Mouse (Mus musculus) cerebellum, postnatal 14 days (tissue): ENCODE measurements around the gene Hapln2.

Experiments
- DNase-seq, 2 experiments: peaks; one replicate each; pipeline ENCODE4 v3.0.0; 2021; ENCODE audit warnings: mixed read lengths in 2 of 2

Hapln2 gene

DNA sequence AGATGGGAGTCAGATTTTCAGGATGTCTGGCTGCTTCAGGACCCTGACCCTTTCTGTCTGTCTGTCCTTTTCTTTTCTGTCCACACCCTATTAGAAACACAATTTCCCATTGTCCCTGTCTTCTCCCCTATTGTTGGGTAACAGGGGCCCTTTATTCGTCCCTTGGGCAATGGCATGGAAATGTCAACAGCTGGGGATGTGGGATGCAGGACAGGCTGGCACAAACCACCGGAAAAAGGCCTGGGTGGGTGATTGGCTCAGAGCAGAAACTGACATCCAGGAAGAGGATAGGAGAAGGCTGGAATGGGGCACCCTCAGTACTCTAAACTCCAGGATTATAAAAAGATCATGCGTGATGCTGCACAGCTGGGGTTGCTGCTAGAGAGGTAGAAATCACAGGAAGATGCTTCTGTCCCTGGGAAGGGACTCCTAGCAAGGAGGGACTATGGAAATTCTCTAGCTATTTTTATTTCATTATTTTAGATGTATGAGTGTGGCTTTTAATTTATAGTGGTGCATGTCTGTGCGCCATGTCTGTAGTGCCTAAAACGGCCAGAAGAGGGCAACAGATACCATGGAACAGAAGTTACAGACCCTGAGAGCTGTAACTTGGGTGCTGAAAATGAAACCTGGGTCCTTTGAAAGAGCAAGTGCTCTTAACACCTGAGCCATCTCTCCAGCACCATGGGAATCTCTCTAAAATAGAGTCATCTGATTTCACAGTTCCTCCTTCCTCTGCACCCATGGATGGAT, at the start of gene Hapln2:
TSS of gene Hapln2 (minus strand) at position 150 of the 753 bp plus-strand sequence.
- peak in 1 of 2 experiments; percentile 20 for DNase-seq

DNA sequence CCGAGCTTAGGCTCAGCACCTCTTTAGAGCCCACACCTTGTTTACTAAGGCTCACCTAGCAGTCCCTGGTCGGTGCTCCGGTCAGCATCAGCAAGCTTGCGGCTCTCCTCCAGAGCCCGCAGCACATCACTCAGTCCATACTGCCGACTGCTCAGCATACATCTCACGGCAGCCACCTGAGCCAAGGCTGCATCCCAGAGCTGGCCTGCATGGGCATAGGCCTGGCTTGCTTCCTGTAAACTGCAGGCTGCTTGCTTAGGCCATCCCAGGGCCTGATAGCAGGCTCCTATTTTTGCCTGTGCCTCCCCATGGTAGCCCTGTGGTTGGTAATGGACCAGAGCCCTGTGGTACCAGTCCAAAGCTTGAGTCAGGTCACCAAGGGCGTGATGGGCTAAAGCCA, 47.4 kb upstream of the Hapln2 start:
- DNase-seq, result peak; percentile 32 to 59

DNA sequence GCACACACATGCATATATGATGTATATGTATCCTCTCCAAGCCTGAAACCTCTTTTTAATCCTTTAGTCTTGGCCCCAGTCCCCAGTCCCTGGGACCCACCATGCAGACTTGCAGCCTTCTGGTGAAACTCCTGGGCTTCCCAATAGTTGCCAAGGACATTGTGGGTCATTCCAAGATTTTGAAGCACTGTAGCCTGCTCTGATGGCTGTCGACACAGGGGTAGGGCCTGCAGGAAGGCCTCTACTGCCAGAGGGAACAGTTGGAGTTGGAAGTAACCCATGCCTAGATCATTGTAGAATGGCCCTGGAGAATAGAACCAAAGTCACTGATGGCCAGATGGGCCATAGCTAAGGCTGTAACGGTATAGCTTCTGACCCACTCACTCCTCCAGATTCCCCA, 47.0 kb upstream of the Hapln2 start:
- DNase-seq, result peak; percentile 39 to 65

DNA sequence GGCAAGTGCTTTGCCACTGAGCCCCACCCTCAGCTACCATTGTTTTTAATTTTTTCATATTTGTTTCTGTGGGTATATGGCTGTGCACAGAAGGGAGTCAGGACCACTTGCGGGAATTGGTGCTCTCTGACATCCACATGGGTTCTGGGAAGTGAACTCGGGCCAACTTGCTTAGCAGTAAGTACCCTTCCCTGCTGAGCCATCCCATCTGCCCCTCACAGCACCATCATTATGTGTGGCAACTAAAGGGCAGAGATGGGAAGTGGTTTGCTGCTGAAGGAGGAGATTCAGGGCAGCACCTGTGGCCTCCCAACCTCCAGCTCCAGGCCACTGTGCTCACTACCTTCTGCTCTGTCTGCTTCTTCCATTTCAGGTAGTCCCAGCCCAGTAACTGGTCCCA, 46.2 kb upstream of the Hapln2 start:
- peak; percentile 39 to 58 for DNase-seq

DNA sequence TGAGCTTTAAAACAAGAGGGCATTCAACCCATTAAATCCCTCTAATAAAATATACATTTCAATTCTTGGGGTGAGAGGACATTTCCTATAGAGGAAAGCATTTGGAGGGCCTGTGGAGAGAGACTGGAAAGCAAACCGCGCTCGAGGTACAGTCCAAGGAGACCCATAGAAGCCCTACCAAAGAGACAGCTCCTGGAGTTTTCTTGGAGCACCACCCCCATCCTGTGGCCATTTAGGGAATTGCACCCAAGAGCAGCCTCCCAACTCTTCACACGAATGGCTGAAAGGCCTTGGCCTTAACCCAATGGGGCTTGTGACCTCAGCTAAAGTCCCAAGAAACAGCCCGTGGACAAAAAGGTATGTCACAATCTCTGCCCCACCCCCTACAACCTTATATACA, 44.4 kb upstream of the Hapln2 start:
- peak; percentile 96 for DNase-seq

DNA sequence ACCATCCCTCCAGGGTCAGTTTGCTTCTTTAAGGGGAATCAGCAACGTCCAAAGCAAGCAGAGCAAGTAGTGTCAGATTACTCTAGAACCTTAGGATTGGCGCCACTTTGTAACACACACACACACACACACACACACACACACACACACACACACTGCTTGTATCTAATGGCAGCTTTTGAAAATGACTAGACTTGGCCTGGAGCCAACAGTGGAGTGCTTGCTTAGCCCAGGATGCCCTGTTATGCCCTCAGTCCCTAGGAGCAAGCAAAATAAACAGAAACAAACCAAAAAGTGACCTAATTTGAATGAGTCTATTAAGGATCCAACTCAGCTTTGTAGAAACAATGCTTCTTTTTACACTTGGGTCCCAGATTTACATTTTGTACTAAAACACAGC, 41.0 kb upstream of the Hapln2 start:
- DNase-seq, result no peak

DNA sequence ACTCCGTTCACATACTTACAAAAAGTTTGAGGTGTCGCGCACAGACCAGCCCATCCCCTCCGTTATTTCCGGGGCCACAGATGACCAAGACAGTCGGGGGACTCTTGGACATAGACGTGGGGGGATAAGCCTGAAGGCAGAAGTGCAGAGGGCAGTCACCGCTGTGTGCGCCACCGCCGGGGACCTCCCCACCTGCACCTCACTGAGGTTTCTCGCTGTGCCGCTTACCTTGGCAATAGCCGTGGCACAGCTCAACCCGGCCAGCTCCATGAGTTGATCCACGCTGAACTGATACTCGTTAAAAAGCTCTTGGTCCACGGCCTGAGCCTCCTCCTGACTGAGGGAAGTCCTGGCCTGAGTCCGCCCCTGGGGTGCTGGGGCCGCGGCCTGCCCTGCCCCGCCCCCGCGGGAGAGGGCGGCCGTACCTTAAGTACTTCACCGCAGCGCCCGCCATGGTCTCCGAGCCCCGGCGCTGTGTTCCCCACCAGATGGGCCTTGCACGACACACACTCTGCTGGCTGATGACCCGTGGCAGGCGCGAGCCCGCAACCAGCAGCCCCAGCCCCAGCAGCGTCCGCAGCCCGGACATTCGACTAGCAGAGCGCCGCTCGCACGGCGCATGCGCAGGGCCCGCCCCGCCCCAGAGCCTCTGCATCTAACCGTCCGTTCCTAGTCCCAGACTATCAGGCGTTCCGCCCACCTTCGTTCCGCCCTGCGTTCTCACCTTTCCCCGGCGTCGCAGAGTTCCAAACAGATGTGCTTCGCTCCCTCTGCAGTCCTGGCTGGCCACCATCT, 30.7 kb upstream of the Hapln2 start, which contains the start of gene Naxe:
TSS of gene Naxe (minus strand) at position 594 of the 795 bp plus-strand sequence.
- peak; percentile 88 to 90 for DNase-seq

DNA sequence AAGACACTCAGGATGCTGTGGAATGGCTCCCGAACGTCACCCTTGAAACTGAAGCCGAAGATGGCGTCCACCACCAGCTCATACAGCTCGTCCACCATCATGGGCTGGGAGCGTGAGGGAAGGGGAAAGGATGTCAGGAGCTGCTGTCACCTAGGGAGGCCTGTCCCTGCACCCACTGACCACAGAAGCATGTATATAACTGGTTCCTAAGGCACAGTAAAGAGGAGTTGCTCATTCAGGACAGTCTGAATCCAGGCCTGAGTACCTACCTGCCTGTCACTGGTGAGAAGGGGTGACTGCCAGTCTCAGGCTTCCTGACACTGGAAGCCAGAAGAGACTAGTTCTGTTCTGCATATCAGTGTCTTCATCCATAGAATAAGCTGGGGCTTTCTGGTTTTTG, 29.6 kb upstream of the Hapln2 start:
- DNase-seq, result no peak

DNA sequence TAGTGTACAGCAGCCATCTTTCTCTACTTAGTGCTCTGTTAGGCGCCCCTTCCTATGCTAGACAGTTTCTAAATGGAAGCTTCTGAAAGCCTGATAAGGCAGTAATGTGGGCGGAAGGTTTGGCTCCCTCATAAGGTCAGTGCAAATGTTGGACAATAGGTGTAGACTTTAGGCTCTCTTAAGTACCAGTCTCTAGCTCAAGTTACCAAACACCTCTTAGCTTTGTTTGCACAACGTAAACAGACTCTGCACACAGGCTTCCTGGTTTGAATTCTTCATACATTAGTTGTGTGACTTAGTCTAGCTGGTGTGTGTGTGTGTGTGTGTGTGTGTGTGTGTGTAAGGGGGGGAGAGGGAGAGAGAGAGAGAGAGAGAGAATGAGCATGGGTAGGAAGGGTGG, 22.1 kb upstream of the Hapln2 start:
- no peak for DNase-seq

DNA sequence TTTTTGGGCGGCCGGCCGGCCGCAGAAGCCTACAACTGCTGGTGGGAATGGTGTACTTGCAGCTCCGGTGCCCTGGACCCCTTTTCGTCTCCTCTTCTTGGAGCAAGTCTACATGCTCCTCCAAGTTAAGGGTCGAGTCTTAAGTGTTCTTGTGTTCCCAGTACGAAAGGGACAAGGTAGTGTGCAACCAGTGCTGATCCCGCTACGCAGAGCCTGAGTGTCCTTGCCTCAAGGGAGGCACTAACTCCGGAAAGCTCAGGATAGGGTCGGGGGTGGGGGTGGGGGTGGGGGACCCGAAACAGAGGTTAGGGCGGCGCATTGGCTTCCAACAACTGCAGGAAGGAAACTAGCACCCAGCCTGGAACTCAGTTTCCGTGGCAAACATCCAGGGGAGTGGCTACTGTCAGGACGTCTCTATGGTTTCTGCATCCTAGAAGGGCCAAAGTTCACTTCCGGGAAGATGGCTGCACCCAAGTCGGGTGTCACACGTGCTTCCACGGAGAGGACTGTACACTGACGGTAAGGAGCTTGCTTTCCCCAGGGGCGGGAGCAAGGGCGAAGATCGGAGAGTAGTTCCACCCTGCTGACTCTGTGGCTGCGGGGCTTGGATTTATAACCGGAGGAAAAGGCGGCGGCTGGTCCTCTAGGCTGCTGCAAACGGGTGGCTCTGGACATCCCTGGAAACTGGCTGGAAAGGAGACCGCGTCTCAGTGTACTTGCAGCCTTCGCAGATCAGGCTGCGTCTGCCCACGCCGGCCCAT, 15.5 kb upstream of the Hapln2 start, which contains the start of gene Gpatch4:
TSS of gene Gpatch4 (plus strand) at position 448 of the 761 bp plus-strand sequence.
- DNase-seq, result peak; percentile 93 to 94

DNA sequence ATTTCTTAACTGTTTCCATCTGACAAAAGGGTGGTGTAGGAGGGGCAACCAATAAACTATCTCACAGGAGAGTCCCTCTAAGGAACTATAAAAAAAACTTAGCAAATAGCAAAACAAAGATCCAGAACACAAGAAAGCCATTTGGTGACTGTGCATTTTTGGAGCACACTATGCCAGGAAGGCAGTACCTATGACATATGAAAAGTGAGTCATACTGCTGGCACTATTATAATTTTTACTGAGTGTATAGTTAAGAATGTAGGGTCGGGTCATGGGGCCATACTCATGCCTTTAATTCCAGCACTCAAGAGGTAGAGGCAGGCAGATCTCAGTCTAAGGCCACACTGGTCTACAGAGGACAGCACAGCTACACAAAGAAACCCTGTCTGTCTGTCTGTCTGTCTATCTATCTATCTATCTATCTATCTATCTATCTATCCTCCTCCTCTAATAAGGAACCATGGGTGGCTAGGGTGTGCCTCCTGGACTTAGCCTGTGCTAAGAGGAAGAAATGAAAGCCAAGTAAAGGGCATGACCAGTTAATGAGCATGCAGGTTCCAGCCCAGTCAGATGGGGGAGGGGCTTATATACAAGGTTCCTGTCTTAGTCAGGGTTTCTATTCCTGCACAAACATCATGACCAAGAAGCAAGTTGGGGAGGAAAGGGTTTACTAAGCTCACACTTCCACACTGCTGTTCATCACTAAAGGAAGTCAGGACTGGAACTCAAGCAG, 8.3 kb upstream of the Hapln2 start:
- no peak for DNase-seq

DNA sequence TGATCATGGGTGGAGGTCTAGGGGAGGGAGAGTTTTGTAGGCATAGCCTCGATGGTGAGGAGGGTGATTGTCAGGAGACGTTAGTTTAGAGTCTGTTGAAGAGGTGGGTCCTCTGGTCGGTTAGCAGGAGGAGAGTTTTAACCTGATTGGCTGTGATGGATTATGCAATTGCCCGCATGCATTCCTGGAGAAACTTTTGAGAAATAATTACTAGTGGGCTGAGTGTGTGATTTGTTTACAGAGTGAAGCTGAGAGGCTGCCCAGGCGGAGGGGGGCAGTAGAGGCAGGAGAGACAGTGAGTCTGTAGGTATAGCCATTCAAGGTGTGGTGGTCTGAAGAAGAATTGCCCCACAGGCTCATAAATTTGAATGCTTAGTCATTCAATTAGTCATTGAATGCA, 6.1 kb upstream of the Hapln2 start:
- no peak for DNase-seq

DNA sequence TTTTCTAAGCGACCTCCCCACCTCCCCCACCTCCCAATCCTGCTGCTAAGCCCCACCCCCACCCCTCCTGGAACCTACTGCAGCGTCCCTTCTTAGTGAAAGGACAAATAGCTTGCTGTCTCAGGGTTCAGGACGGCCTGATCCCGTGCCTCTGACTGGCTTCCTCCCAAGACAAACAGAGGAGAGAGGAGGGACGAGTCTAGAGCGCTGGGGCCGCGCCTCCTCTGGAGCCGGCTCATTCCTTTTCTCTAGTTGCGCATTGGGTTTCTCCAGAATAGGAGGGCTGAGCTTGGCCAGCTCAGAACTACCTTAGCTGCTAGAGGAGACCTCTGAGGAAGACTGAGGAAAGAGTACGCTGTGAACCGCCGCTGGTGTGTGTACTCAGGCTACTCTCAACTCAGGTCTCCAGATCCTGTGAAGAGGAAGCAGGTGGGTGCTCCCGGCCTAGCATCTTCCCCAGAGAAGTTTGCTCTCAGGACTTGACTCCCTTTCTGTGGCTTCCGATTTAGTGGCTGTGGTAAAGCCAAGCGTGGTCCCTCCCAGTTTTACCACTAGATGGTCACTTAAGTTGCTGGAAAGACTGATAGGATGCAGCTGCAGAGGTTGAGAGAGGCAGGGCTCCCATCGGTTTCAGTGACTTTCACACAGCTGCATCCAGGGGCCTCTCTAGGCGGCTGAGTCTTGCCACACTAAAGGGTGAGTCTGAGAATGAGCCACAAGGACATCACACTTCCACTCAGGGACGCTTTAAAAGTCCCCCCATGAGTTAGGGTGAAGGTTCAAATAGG, 3.4 kb upstream of the Hapln2 start:
- DNase-seq, result peak in 1 of 2 experiments; percentile 20

DNA sequence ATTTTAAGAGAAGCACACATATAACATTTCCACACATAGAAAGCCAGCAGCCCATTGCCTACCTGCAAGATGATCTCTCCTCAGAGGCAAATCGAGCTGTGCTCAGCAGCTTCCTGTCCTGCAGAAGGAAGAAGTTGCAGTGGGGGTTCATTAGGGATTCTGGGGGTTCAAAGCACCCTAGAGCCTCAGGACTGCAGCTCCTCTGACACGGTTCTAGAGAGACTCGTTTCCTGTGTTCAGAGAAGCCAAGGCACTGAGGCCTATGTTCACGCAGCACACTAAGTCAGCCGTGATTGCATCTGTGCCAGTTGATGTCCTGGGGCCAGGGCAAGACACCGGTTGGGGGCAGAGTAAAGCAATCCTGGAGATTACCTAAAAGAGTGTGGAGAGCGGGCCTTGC, 560 bp downstream of the Hapln2 start:
- no peak for DNase-seq

DNA sequence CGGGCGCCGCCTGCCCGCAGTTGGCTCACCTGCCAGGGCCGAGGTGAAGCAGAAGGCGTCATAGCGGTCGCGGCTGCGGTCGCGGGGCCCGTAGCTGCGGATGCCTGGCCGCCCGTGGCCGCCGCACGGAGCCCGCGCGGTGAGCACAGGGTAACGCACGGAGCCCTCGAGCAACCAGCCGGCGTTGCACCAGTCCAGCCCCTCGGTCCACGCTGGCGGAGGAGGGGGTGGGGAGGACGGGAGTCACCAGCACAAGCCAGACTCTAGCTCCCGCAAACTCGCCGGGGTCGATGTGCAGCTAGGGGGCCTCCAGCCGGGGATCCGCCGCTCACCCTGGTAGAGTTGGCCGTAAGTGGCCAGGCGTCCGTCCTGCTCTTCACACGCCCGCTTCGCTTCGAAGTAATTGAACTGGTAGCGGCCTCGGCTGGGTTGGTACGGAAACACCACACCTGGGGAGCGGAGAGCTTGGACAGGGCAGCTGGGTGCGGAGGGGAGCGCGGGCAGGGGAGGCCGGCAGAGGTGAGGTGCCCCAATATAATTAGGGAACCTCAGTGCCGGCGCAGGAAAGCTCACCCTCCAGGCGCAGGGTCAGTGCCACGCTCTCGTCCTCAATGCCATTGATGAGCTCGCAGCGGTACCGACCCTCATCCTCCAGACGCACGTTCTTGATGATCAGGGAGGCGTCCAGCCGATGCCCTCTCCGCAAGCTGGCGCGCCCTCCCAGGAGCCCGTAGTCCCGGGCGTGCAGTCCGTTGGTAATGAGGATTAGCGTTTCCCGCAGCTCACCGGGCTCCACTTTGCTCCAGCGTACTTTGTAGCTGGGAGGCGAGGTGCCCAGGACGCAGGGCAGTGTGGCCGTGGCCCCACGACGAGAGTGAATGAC, 4.0 kb downstream of the Hapln2 start:
- peak in 1 of 2 experiments; percentile 19 for DNase-seq

DNA sequence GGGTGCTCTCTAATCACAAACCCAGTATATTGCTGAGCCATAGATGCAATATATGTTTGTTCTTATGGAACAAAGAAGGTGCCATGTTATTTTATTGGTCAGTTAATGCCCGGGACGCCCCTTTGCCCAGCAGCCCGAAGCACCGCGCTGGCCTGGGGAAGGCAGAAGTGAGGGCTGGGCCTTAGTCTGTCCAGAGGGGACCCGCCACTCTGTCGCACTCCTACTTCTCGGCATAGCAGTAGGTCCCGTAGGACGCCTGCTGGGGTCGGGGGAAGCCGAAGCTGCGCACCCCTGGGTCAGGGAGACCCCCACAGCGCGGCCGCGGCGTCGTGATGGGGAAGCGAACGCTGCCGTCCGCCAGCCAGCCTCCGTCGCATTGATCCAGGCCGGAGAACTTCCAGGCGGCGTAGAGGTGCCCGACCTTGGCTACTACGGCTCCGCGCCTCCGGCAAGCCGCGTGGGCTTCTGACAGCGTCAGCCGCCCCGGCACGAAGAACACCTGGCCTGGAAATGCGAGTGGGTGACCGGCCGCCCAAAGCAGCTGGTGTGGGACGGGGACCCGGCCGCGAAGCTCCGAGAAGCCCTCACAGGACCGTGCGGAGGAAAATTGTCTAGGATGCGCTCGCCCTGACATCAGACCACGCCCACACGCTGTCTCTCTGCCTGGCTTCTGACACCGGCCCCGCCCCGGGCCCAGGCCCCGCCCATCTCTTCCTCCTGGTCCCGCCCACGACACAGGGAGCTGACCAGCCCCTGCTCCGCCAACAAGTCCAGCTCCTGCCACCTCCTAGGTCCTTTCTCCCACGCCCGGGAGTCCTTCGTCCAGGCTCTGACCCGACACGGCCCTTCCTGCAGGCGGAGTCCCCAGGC, 4.8 kb downstream of the Hapln2 start:
- DNase-seq, result peak; percentile 90 to 93

DNA sequence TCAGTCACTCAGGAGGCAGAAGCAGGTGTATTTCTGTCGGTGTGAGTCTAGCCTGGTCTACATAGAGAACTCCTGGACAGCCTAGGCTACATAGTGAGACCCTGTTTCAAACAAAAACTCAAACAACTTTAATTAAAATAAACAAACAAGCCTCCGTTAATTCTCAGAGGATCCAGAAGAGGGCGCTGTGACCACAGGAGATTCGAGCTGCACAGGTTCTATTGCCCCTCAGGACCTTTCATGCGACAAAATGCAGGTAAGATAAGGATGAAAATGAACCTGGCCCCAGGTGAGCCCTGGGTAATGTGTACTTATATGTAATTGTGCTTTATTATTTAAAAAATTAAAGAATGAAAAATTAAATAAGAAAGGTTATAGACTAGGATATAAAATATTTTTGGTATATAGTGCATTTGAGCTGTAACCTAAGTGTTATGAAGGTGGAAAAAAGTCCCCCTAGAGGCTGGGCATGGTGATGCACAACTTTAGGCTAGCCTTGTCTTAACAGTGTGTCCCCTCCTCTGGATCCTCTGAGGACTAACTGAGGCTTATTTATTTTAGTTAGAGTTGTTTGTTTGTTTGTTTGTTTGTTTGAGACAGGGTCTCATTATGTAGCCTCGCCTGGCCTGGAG, 16.6 kb downstream of the Hapln2 start:
- peak; percentile 58 to 66 for DNase-seq

DNA sequence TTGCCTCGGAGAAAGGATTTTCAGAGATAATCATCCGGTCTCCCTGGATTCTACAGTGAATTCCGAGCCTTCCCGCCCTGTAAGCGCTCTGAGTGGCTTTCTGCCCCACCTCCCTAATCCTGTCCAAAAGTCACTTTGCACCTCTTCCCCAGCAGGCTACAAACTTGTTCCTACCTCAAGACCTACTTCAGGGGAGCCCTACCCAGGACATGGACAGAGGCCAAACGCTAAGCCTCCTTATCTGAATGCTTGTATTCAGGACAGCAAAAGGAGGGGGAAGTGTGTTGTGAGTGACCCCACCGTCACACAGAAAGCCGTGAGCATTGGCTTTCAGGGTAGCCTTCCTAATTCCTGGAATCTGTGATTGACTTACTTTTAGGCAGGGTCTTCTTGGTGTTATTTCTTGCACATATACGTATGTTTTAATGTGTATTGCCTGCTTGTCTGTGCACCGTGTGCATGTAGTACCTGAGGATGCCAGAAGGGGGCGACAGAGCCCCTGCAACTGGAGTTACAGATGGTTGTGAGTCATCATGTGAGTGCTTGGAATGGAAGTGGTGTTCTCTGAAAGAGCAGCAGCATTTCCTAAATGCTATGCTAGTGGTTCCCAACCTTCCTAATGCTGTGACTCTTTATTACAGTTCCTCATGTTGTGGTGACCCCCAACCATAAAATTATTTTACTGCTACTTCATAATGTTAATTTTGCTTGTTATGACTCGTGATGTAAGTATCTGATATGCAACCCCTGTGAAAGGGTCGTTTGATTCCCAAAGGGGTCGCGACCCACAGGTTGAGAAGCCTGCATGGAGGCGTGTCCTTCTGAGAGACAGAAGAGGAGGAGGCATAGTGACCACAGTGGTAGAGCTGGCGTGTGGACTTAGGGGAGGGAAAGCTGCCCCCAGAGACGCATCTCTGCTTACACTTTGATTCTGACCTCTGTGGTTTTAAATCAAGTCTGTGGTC, 21.3 kb downstream of the Hapln2 start:
- DNase-seq, result peak in 1 of 2 experiments; percentile 53
